Comparison of ENCODE assay signal across 22 mouse cellular contexts in genomic region chr11:46096265-46096649, GRCm38 (mm10). TPM values are rescaled to one million over a fixed set of nuclear protein-coding genes. Genes with fewer than 3 reads are reported as not detected.
DNase-seq lines count a peak whose midpoint lies in the region; ATAC-seq lines count a peak whose summit lies in the region.
"Had no signal": no experiment of that assay in that cellular context is flagged by ENCODE, and none has a peak within 500 bp of the region (broad histone marks: within the 10 kb centered on the region; RNA-seq: fewer than 3 reads in every experiment).

No protein-coding gene starts in this region.

- no peaks in the 10 kb centered on the region for H3K9me3 ChIP-seq in heart, embryonic 10.5 days
- no peaks in the 10 kb centered on the region for H3K9me3 ChIP-seq in intestine, embryonic 14.5 days (ENCODE audit: control insufficient read depth, low read length)
- H3K9me3 ChIP-seq in intestine, embryonic 16.5 days (ENCODE audit: control insufficient read depth, low read length) = no peaks in the 10 kb centered on the region
- no peaks in the 10 kb centered on the region for H3K9me3 ChIP-seq in embryonic facial prominence, embryonic 14.5 days (ENCODE audit: control insufficient read depth, low read length)
- H3K9me3 ChIP-seq in limb, embryonic 13.5 days = no peaks in the 10 kb centered on the region
- H3K9me3 ChIP-seq: forebrain, embryonic 10.5 days; hindbrain, embryonic 15.5 days; intestine, embryonic 15.5 days; neural tube, embryonic 12.5 days had no signal

- peak overlapping the region; percentile 62 for H3K27ac ChIP-seq in heart, embryonic 10.5 days
- H3K27ac ChIP-seq in intestine, embryonic 14.5 days (ENCODE audit: low read depth) = 0 out of 2 replicates have a peak overlapping the region, but pooled peaks have one; percentile 36
- no peak overlapping the region for H3K27ac ChIP-seq in intestine, embryonic 16.5 days (ENCODE audit: low read length)
- H3K27ac ChIP-seq in embryonic facial prominence, embryonic 14.5 days (replicated peaks; ENCODE audit: low read depth, low read length) = peak overlapping the region; percentile 44; the same call in 1 of the 2 replicates
- peak overlapping the region; percentile 63; the same call in 1 of the 2 replicates for H3K27ac ChIP-seq in limb, embryonic 13.5 days
- H3K27ac ChIP-seq: forebrain, embryonic 10.5 days; hindbrain, embryonic 15.5 days; intestine, embryonic 15.5 days; neural tube, embryonic 12.5 days had no signal

- peaks cover 78% of the 10 kb centered on the region for H3K36me3 ChIP-seq in heart, embryonic 10.5 days
- H3K36me3 ChIP-seq in intestine, embryonic 14.5 days (ENCODE audit: control insufficient read depth, insufficient read depth, low read length) = peaks cover 46% of the 10 kb centered on the region
- H3K36me3 ChIP-seq in intestine, embryonic 16.5 days (ENCODE audit: control insufficient read depth, insufficient read depth, low read length) = no peaks in the 10 kb centered on the region
- peaks cover 39% of the 10 kb centered on the region for H3K36me3 ChIP-seq in embryonic facial prominence, embryonic 14.5 days (ENCODE audit: control insufficient read depth, insufficient read depth, low read length)
- H3K36me3 ChIP-seq in limb, embryonic 13.5 days = peaks cover 45% of the 10 kb centered on the region

- peaks cover 31% of the 10 kb centered on the region for H3K4me1 ChIP-seq in heart, embryonic 10.5 days
- H3K4me1 ChIP-seq in intestine, embryonic 14.5 days (replicated peaks; ENCODE audit: control insufficient read depth, insufficient read depth, low read length) = peaks cover 3% of the 10 kb centered on the region; the same call in 1 of the 2 replicates
- peaks cover 8% of the 10 kb centered on the region; the same call in 1 of the 2 replicates for H3K4me1 ChIP-seq in intestine, embryonic 16.5 days (ENCODE audit: control insufficient read depth, insufficient read depth, low read length)
- H3K4me1 ChIP-seq in embryonic facial prominence, embryonic 14.5 days (ENCODE audit: control insufficient read depth, insufficient read depth, low read length) = peaks cover 7% of the 10 kb centered on the region; the same call in 1 of the 2 replicates
- H3K4me1 ChIP-seq in limb, embryonic 13.5 days = peaks cover 15% of the 10 kb centered on the region; the same call in 1 of the 2 replicates
- H3K4me1 ChIP-seq: neural tube, embryonic 12.5 days had no signal

- no peak overlapping the region for H3K4me3 ChIP-seq in heart, embryonic 10.5 days
- H3K4me3 ChIP-seq in intestine, embryonic 14.5 days (ENCODE audit: low read depth, low read length) = no peak overlapping the region
- no peak overlapping the region for H3K4me3 ChIP-seq in intestine, embryonic 16.5 days (ENCODE audit: low read length)
- no peak overlapping the region for H3K4me3 ChIP-seq in embryonic facial prominence, embryonic 14.5 days (ENCODE audit: low read depth, low read length)
- H3K4me3 ChIP-seq in limb, embryonic 13.5 days = no peak overlapping the region
- H3K4me3 ChIP-seq: forebrain, embryonic 10.5 days; hindbrain, embryonic 15.5 days; intestine, embryonic 15.5 days; neural tube, embryonic 12.5 days had no signal

- no peaks in the 10 kb centered on the region for H3K27me3 ChIP-seq in heart, embryonic 10.5 days (ENCODE audit: insufficient read depth, poor library complexity, severe bottlenecking)
- no peaks in the 10 kb centered on the region for H3K27me3 ChIP-seq in intestine, embryonic 14.5 days (replicated peaks; ENCODE audit: control insufficient read depth, insufficient read depth, low read length)
- no peaks in the 10 kb centered on the region for H3K27me3 ChIP-seq in intestine, embryonic 16.5 days (replicated peaks; ENCODE audit: control insufficient read depth, insufficient read depth, low read length)
- no peaks in the 10 kb centered on the region for H3K27me3 ChIP-seq in embryonic facial prominence, embryonic 14.5 days (replicated peaks; ENCODE audit: control insufficient read depth, insufficient read depth, low read length)
- no peaks in the 10 kb centered on the region for H3K27me3 ChIP-seq in limb, embryonic 13.5 days
- H3K27me3 ChIP-seq: hindbrain, embryonic 15.5 days; intestine, embryonic 15.5 days; neural tube, embryonic 12.5 days had no signal

- H3K4me2 ChIP-seq in intestine, embryonic 14.5 days (ENCODE audit: low read length) = no peak overlapping the region
- H3K4me2 ChIP-seq in intestine, embryonic 16.5 days (ENCODE audit: low read depth, low read length) = no peak overlapping the region
- no peak overlapping the region for H3K4me2 ChIP-seq in embryonic facial prominence, embryonic 14.5 days (ENCODE audit: low read depth, low read length)
- no peak overlapping the region for H3K4me2 ChIP-seq in limb, embryonic 13.5 days (replicated peaks)
- H3K4me2 ChIP-seq: hindbrain, embryonic 15.5 days; intestine, embryonic 15.5 days; neural tube, embryonic 12.5 days had no signal

- H3K9ac ChIP-seq in intestine, embryonic 14.5 days (ENCODE audit: low read length) = no peak overlapping the region
- H3K9ac ChIP-seq in intestine, embryonic 16.5 days (ENCODE audit: low read depth, low read length) = no peak overlapping the region
- no peak overlapping the region for H3K9ac ChIP-seq in embryonic facial prominence, embryonic 14.5 days (ENCODE audit: low read depth, low read length)
- H3K9ac ChIP-seq in limb, embryonic 13.5 days = no peak overlapping the region
- H3K9ac ChIP-seq: hindbrain, embryonic 15.5 days; intestine, embryonic 15.5 days; neural tube, embryonic 12.5 days had no signal

- ATAC-seq in intestine, embryonic 14.5 days (replicated peaks; ENCODE audit: low FRiP score, low TSS enrichment, low read depth) = no peak
- no peak for ATAC-seq in intestine, embryonic 16.5 days
- no peak for ATAC-seq in embryonic facial prominence, embryonic 14.5 days (ENCODE audit: low read depth)
- no peak for ATAC-seq in limb, embryonic 13.5 days (ENCODE audit: low FRiP score, low read depth)
- no peak for ATAC-seq in monocyte, adult 5-6 weeks (replicated peaks; ENCODE audit: insufficient number of reproducible peaks, low FRiP score, low TSS enrichment, poor library complexity, severe bottlenecking)
- ATAC-seq: activated CD4-positive, CD25-positive, alpha-beta regulatory T cell, adult 4 months; forebrain, embryonic 16.5 days; intestine, embryonic 15.5 days had no signal

- DNase-seq in heart, embryonic 10.5 days (ENCODE audit: low spot score) = no peak
- DNase-seq in heart, adult 8-10 months (ENCODE audit: low spot score) = no peak
- DNase-seq in intestine, embryonic 14.5 days (ENCODE audit: low spot score) = no peak
- DNase-seq in embryonic facial prominence, embryonic 14.5 days (ENCODE audit: low spot score) = no peak
- DNase-seq: adrenal gland, adult 8-10 months; embryo, embryonic 11 days; kidney, postnatal 36 days; layer of hippocampus, postnatal 36 days; lung, adult 18-20 months; midbrain, embryonic 14.5 days; right cerebral cortex, postnatal 14 days; thymus, adult 2 months; thymus, postnatal 4 days had no signal

- 89% methylated on average over 6 of the region's 6 CpGs for WGBS in heart, embryonic 10.5 days
- 89% methylated on average over 6 of the region's 6 CpGs for WGBS in intestine, embryonic 14.5 days
- 93% methylated on average over 6 of the region's 6 CpGs for WGBS in intestine, embryonic 16.5 days
- 93% methylated on average over 6 of the region's 6 CpGs for WGBS in embryonic facial prominence, embryonic 14.5 days
- WGBS in limb, embryonic 13.5 days = 89% methylated on average over 6 of the region's 6 CpGs

RNA-seq across cellular contexts. Expression of gene Adam19, which starts 40.5 kb away (rescaled TPM):
- 24.2 and 32.9 TPM in 2 replicates for polyA plus RNA-seq in heart, embryonic 10.5 days (2016; fragmentation: Nextera tagmentation; extraction: Ambion mirVana)
- 10 to 100 TPM; 17.7 to 42.4 (median 24.0) TPM for total RNA-seq in heart, adult 8-10 months (2022)
- polyA plus RNA-seq in intestine, embryonic 14.5 days (2014; fragmentation: Nextera tagmentation; extraction: Ambion mirVana) = 21.3 and 24.6 TPM in 2 replicates
- polyA plus RNA-seq in intestine, embryonic 16.5 days (2015; fragmentation: Nextera tagmentation; extraction: Ambion mirVana) = 12.0 and 12.7 TPM in 2 replicates
- 15.2 and 17.6 TPM in 2 replicates for polyA plus RNA-seq in embryonic facial prominence, embryonic 14.5 days (2014; fragmentation: Nextera tagmentation; extraction: Ambion mirVana)
- polyA plus RNA-seq in limb, embryonic 13.5 days (2015; fragmentation: Nextera tagmentation; extraction: Ambion mirVana) = 15.6 and 16.4 TPM in 2 replicates
- 7.8 to 13.7 TPM (median 10.7 TPM) in 3 replicates for total RNA-seq in monocyte, adult 5-6 weeks (2017)

RNA-seq across cellular contexts. Expression of gene Gm12166, which starts 44.1 kb away (rescaled TPM):
- 4.3 and 4.5 TPM in 2 replicates for polyA plus RNA-seq in heart, embryonic 10.5 days (2016; fragmentation: Nextera tagmentation; extraction: Ambion mirVana)
- total RNA-seq in heart, adult 8-10 months (2022) = 1 to 10 TPM in 2 of 4 experiments, under 1 TPM in 2; 0.43 to 1.3 (median 0.96) TPM
- polyA plus RNA-seq in intestine, embryonic 14.5 days (2014; fragmentation: Nextera tagmentation; extraction: Ambion mirVana) = 4.1 and 4.6 TPM in 2 replicates
- 5.5 and 5.8 TPM in 2 replicates for polyA plus RNA-seq in intestine, embryonic 16.5 days (2015; fragmentation: Nextera tagmentation; extraction: Ambion mirVana)
- polyA plus RNA-seq in embryonic facial prominence, embryonic 14.5 days (2014; fragmentation: Nextera tagmentation; extraction: Ambion mirVana) = 4.1 and 6.8 TPM in 2 replicates
- polyA plus RNA-seq in limb, embryonic 13.5 days (2015; fragmentation: Nextera tagmentation; extraction: Ambion mirVana) = 2.4 and 5.4 TPM in 2 replicates
- 7.1 to 33.7 TPM (median 17.4 TPM) in 3 replicates for total RNA-seq in monocyte, adult 5-6 weeks (2017)
